Mouse (Mus musculus): ENCODE data around the gene Lims1. TPM values are rescaled to one million over a fixed set of nuclear protein-coding genes. Genes with fewer than 3 reads are reported as not detected.

The Lims1 gene
- total RNA-seq, 2 experiments from 2014 or later: 23.5 to 26.7 TPM

- DNase-seq (ENCODE audit: low spot score in 2 of 2): peak in 1 of 2 experiments; percentile 39
- intact Hi-C loops (cut with DNase I): no loop called here
Observed at GRCm38 (mm10) chr10:58377592-58378197, 54.4 kb downstream of the Lims1 start.

GRCm38 (mm10) chr10:58378380-58378779 lies 55.1 kb downstream of the Lims1 start:
- DNase-seq (ENCODE audit: low spot score in 2 of 2): no peak
- intact Hi-C loops (cut with DNase I): no loop called here

- DNase-seq (ENCODE audit: low spot score in 2 of 2): no peak
- intact Hi-C loops (cut with DNase I): loop anchor here (5.0 kb wide), 1 partner anchor 68 kb away; the partner anchor contains the start of gene Ranbp2
Observed at GRCm38 (mm10) chr10:58379699-58380098, 56.4 kb downstream of the Lims1 start.

GRCm38 (mm10) chr10:58381904-58382303 lies 58.6 kb downstream of the Lims1 start:
- peak in 1 of 2 experiments; percentile 15 for DNase-seq (ENCODE audit: low spot score in 2 of 2)
- intact Hi-C loops (cut with DNase I): loop anchor here (2.0 to 5.0 kb wide), 2 partner anchors 23 to 65 kb away; partner anchors contain the start of gene Ranbp2

- intact Hi-C loops (cut with DNase I): loop anchor here (1.0 to 5.0 kb wide), 4 partner anchors 12 to 96 kb away; partner anchors contain the start of gene Ranbp2
- DNase-seq (ENCODE audit: low spot score in 2 of 2): peak in 1 of 2 experiments; percentile 51
Observed at GRCm38 (mm10) chr10:58382621-58383101, 59.4 kb downstream of the Lims1 start.

GRCm38 (mm10) chr10:58383282-58383681 lies 60.0 kb downstream of the Lims1 start:
- DNase-seq (ENCODE audit: low spot score in 2 of 2): peak; percentile 62 to 95
- intact Hi-C loops (cut with DNase I): loop anchor here (1.0 to 5.0 kb wide), 4 partner anchors 13 to 95 kb away; partner anchors contain the start of gene Ranbp2

GRCm38 (mm10) chr10:58383761-58384160 lies 60.5 kb downstream of the Lims1 start:
- peak in 1 of 2 experiments; percentile 70 for DNase-seq (ENCODE audit: low spot score in 2 of 2)
- intact Hi-C loops (cut with DNase I): loop anchor here (1.0 to 5.0 kb wide), 4 partner anchors 13 to 95 kb away; partner anchors contain the start of gene Ranbp2

- intact Hi-C loops (cut with DNase I): no loop called here
- no peak for DNase-seq (ENCODE audit: low spot score in 2 of 2)
Observed at GRCm38 (mm10) chr10:58385629-58386028, 62.4 kb downstream of the Lims1 start.

- intact Hi-C loops (cut with DNase I): no loop called here
- DNase-seq (ENCODE audit: low spot score in 2 of 2): no peak
Observed at GRCm38 (mm10) chr10:58386997-58387396, 63.7 kb downstream of the Lims1 start.

- intact Hi-C loops (cut with DNase I): no loop called here
Observed at GRCm38 (mm10) chr10:58388648-58389047, 65.4 kb downstream of the Lims1 start.

GRCm38 (mm10) chr10:58389151-58389550 lies 65.9 kb downstream of the Lims1 start:
- DNase-seq (ENCODE audit: low spot score in 2 of 2): no peak
- intact Hi-C loops (cut with DNase I): no loop called here

More at GRCm38 (mm10) chr10:58388648-58389047, 65.4 kb downstream of the Lims1 start:
- no peak for DNase-seq (ENCODE audit: low spot score in 2 of 2)

GRCm38 (mm10) chr10:58392435-58392834 lies 69.2 kb downstream of the Lims1 start:
- peak; percentile 50 to 90 for DNase-seq (ENCODE audit: low spot score in 2 of 2)
- intact Hi-C loops (cut with DNase I): no loop called here

GRCm38 (mm10) chr10:58393026-58394014 lies 70.1 kb downstream of the Lims1 start:
- intact Hi-C loops (cut with DNase I): no loop called here
- DNase-seq (ENCODE audit: low spot score in 2 of 2): peak in 1 of 2 experiments; percentile 28

- DNase-seq (ENCODE audit: low spot score in 2 of 2): no peak
- intact Hi-C loops (cut with DNase I): no loop called here
Observed at GRCm38 (mm10) chr10:58394170-58394569, 70.9 kb downstream of the Lims1 start.

- intact Hi-C loops (cut with DNase I): no loop called here
- no peak for DNase-seq (ENCODE audit: low spot score in 2 of 2)
Observed at GRCm38 (mm10) chr10:58395315-58395714, 72.0 kb downstream of the Lims1 start.

GRCm38 (mm10) chr10:58395723-58396122 lies 72.5 kb downstream of the Lims1 start:
- intact Hi-C loops (cut with DNase I): no loop called here
- no peak for DNase-seq (ENCODE audit: low spot score in 2 of 2)

GRCm38 (mm10) chr10:58396600-58396999 lies 73.3 kb downstream of the Lims1 start:
- intact Hi-C loops (cut with DNase I): no loop called here
- DNase-seq (ENCODE audit: low spot score in 2 of 2): no peak

GRCm38 (mm10) chr10:58398941-58399340 lies 75.7 kb downstream of the Lims1 start:
- no peak for DNase-seq (ENCODE audit: low spot score in 2 of 2)
- intact Hi-C loops (cut with DNase I): no loop called here

GRCm38 (mm10) chr10:58401838-58402237 lies 78.6 kb downstream of the Lims1 start:
- DNase-seq (ENCODE audit: low spot score in 2 of 2): peak in 1 of 2 experiments; percentile 78
- intact Hi-C loops (cut with DNase I): no loop called here

GRCm38 (mm10) chr10:58404639-58405038 lies 81.4 kb downstream of the Lims1 start:
- intact Hi-C loops (cut with DNase I): loop anchor here (2.0 kb wide), 1 partner anchor 22 kb away; no protein-coding TSS in a partner anchor
- DNase-seq (ENCODE audit: low spot score in 2 of 2): peak in 1 of 2 experiments; percentile 64

All from left cerebral cortex, postnatal 25 days (tissue).